Mouse (Mus musculus): ENCODE results near the gene Dlg5. TPM values are rescaled to one million over a fixed set of nuclear protein-coding genes. Genes with fewer than 3 reads are reported as not detected.
A peak's percentile ranks its signal among the peaks of the same experiment; 100 is the strongest.

Gene Dlg5
- total RNA-seq (2014; rRNA removed) (84.3 and 87.4 TPM in 2 replicates), polyA plus RNA-seq (2015; fragmentation: Nextera tagmentation; extraction: Ambion mirVana) (15.3 and 17.9 TPM in 2 replicates)

GRCm38 (mm10) chr14:24245177-24246081 is at the start of gene Dlg5:
Dlg5 (minus strand) TSS chr14:24245920.
- Histone ChIP-seq H3K4me1 (ENCODE audit: insufficient read depth, low read length) (peaks cover 12% of the 10 kb centered on the region), H3K9ac (replicated peaks; ENCODE audit: low read length, poor library complexity, severe bottlenecking) (peak within 1 kb of the TSS; percentile 97), H3K4me3 (ENCODE audit: low read depth, low read length) (peak within 1 kb of the TSS; percentile 82), H3K36me3 (ENCODE audit: insufficient read depth, low read length) (peaks cover 4% of the 10 kb centered on the region; the same call in 1 of the 2 replicates), H3K27me3 (ENCODE audit: insufficient read depth, low read length) (no peaks in the 10 kb centered on the region), H3K4me2 (ENCODE audit: low read depth, low read length, poor library complexity, severe bottlenecking) (peak within 1 kb of the TSS; percentile 90), H3K9me3 (ENCODE audit: low read length) (no peaks in the 10 kb centered on the region), H3K27ac (ENCODE audit: low read depth, low read length) (peak within 1 kb of the TSS; percentile 97)
- no peak for TF ChIP-seq CTCF (IDR thresholded peaks at IDR 0.05)
- peak; percentile 58 for DNase-seq (ENCODE audit: low spot score)
- ATAC-seq (ENCODE audit: low FRiP score), result peak; percentile 83
- WGBS, result 1% methylated on average over 57 of the region's 98 CpGs

DNA sequence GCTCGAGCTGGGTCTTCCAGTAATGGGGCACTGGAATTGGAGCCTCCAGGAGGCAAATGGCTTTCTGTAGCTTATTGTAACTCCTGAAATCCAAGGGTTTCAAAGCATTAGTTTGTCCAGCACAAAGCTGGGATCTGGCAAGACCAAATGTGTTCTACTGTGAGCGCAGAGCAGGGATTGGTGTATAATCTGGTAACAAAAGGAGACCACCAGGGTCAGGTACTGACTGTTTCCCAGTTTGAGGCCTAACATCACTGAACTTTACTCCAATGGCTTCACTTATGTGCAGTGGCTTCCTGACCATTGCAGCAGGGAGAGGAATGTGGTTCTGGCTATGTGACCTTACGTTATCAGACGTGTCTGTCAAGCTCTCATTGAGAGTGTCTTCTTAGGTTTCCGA is 47.9 kb upstream of the Dlg5 start:
- no peak for ATAC-seq (ENCODE audit: low FRiP score)
- Histone ChIP-seq H3K4me3 (ENCODE audit: low read depth, low read length) (no peak overlapping the region), H3K27ac (ENCODE audit: low read depth, low read length) (no peak overlapping the region), H3K27me3 (ENCODE audit: insufficient read depth, low read length) (no peaks in the 10 kb centered on the region), H3K9me3 (ENCODE audit: low read length) (no peaks in the 10 kb centered on the region), H3K4me2 (ENCODE audit: low read depth, low read length, poor library complexity, severe bottlenecking) (no peak overlapping the region), H3K36me3 (ENCODE audit: insufficient read depth, low read length) (no peaks in the 10 kb centered on the region), H3K4me1 (ENCODE audit: insufficient read depth, low read length) (no peaks in the 10 kb centered on the region), H3K9ac (replicated peaks; ENCODE audit: low read length, poor library complexity, severe bottlenecking) (no peak overlapping the region)
- TF ChIP-seq CTCF (IDR thresholded peaks at IDR 0.05), result no peak
- 86% methylated on average over 5 of the region's 5 CpGs for whole genome bisulfite sequencing
- no peak for DNase-seq (ENCODE audit: low spot score)

- TF ChIP-seq CTCF (IDR thresholded peaks at IDR 0.05), result no peak
- no peaks in the 10 kb centered on the region for H3K36me3 ChIP-seq (ENCODE audit: insufficient read depth, low read length)
- ATAC-seq (ENCODE audit: low FRiP score), result no peak
- 49% methylated on average over 3 of the region's 3 CpGs for WGBS
- no peaks in the 10 kb centered on the region for H3K4me1 ChIP-seq (ENCODE audit: insufficient read depth, low read length)
- no peak within 1 kb of the TSS for H3K9ac ChIP-seq (replicated peaks; ENCODE audit: low read length, poor library complexity, severe bottlenecking)
- no peaks in the 10 kb centered on the region for H3K9me3 ChIP-seq (ENCODE audit: low read length)
- no peak within 1 kb of the TSS for H3K27ac ChIP-seq (ENCODE audit: low read depth, low read length)
- no peak within 1 kb of the TSS for H3K4me3 ChIP-seq (ENCODE audit: low read depth, low read length)
- no peaks in the 10 kb centered on the region for H3K27me3 ChIP-seq (ENCODE audit: insufficient read depth, low read length)
- no peak within 1 kb of the TSS for H3K4me2 ChIP-seq (ENCODE audit: low read depth, low read length, poor library complexity, severe bottlenecking)
- no peak for DNase-seq (ENCODE audit: low spot score)
Measured at GRCm38 (mm10) chr14:24292914-24293313, 47.2 kb upstream of the Dlg5 start, which contains the start of gene E330034G19Rik. E330034G19Rik (plus strand) TSS chr14:24293214.

DNA sequence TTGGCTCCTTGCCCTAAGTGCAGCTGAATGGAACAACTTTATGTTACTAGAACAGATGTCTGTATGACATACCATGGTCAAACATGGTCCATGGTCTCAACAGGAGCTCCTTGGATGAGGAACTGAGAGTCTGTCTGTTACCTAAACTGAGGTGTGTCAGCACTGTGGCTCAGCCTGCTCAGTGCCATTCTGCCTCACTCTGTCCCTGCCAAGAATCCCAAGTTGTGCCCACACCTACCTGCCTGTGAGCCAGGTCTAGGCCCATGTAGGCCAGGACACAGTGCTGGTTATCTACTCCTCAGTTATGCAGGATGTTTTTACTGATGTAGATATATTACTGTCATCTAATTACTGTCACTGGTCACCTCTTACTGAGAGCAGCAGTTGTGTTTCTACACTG is 45.0 kb upstream of the Dlg5 start:
- Histone ChIP-seq H3K9ac (replicated peaks; ENCODE audit: low read length, poor library complexity, severe bottlenecking) (no peak overlapping the region), H3K27me3 (ENCODE audit: insufficient read depth, low read length) (no peaks in the 10 kb centered on the region), H3K36me3 (ENCODE audit: insufficient read depth, low read length) (no peaks in the 10 kb centered on the region), H3K27ac (ENCODE audit: low read depth, low read length) (no peak overlapping the region), H3K4me2 (ENCODE audit: low read depth, low read length, poor library complexity, severe bottlenecking) (no peak overlapping the region), H3K4me3 (ENCODE audit: low read depth, low read length) (no peak overlapping the region), H3K9me3 (ENCODE audit: low read length) (no peaks in the 10 kb centered on the region), H3K4me1 (ENCODE audit: insufficient read depth, low read length) (no peaks in the 10 kb centered on the region)
- ATAC-seq (ENCODE audit: low FRiP score) (no peak), DNase-seq (ENCODE audit: low spot score) (no peak)
- no peak for TF ChIP-seq CTCF (IDR thresholded peaks at IDR 0.05)

DNA sequence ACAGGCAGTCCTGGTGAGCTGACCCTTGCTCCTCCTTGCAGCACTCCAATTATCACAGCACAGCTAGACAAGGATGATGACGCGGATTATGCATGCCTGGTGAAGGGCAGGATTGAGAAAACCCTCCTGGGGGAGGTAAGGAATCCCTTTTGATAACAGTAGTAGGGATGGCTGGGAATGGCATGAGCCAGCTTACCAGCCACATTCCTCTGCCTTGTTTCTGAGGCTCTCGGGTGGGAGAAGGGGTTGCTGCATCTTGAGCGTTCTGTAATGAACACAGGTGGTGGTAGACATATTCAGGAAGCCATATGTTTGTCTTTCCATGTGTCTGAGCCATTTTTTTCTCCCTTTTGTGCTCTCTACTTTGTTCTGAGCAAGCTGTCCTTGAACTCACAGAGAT is 40.4 kb upstream of the Dlg5 start:
- H3K4me2 ChIP-seq (ENCODE audit: low read depth, low read length, poor library complexity, severe bottlenecking), result no peak overlapping the region
- no peak overlapping the region for H3K9ac ChIP-seq (replicated peaks; ENCODE audit: low read length, poor library complexity, severe bottlenecking)
- no peak for TF ChIP-seq CTCF (IDR thresholded peaks at IDR 0.05)
- ATAC-seq (ENCODE audit: low FRiP score) (no peak), DNase-seq (ENCODE audit: low spot score) (no peak)
- 54% methylated on average over 4 of the region's 4 CpGs for WGBS
- no peaks in the 10 kb centered on the region for H3K27me3 ChIP-seq (ENCODE audit: insufficient read depth, low read length)
- H3K27ac ChIP-seq (ENCODE audit: low read depth, low read length), result no peak overlapping the region
- no peaks in the 10 kb centered on the region for H3K36me3 ChIP-seq (ENCODE audit: insufficient read depth, low read length)
- no peaks in the 10 kb centered on the region for H3K9me3 ChIP-seq (ENCODE audit: low read length)
- H3K4me3 ChIP-seq (ENCODE audit: low read depth, low read length), result no peak overlapping the region
- no peaks in the 10 kb centered on the region for H3K4me1 ChIP-seq (ENCODE audit: insufficient read depth, low read length)

- ATAC-seq (ENCODE audit: low FRiP score) (no peak), DNase-seq (ENCODE audit: low spot score) (no peak)
- Histone ChIP-seq H3K36me3 (ENCODE audit: insufficient read depth, low read length) (no peaks in the 10 kb centered on the region), H3K4me3 (ENCODE audit: low read depth, low read length) (no peak overlapping the region), H3K4me1 (ENCODE audit: insufficient read depth, low read length) (no peaks in the 10 kb centered on the region), H3K9me3 (ENCODE audit: low read length) (no peaks in the 10 kb centered on the region), H3K27me3 (ENCODE audit: insufficient read depth, low read length) (no peaks in the 10 kb centered on the region), H3K9ac (replicated peaks; ENCODE audit: low read length, poor library complexity, severe bottlenecking) (no peak overlapping the region), H3K27ac (ENCODE audit: low read depth, low read length) (no peak overlapping the region), H3K4me2 (ENCODE audit: low read depth, low read length, poor library complexity, severe bottlenecking) (no peak overlapping the region)
- no peak for TF ChIP-seq CTCF (IDR thresholded peaks at IDR 0.05)
- 81% methylated on average over 3 of the region's 3 CpGs for WGBS
Measured at GRCm38 (mm10) chr14:24282276-24282675, 36.6 kb upstream of the Dlg5 start.
